ENCODE assay signal across 12 mouse cellular contexts in genomic region chr1:20906128-20906515, GRCm38 (mm10). TPM values are rescaled to one million over a fixed set of nuclear protein-coding genes. Genes with fewer than 3 reads are reported as not detected.
DNase-seq lines count a peak whose midpoint lies in the region; ATAC-seq and TF ChIP-seq lines count a peak whose summit lies in the region.
"Had no signal": no experiment of that assay in that cellular context is flagged by ENCODE, and none has a peak within 500 bp of the region (broad histone marks: within the 10 kb centered on the region; RNA-seq: fewer than 3 reads in every experiment).

No protein-coding gene starts in this region.

- no peaks in the 10 kb centered on the region for H3K9me3 ChIP-seq in forebrain, postnatal 0 days (ENCODE audit: low read length)
- no peaks in the 10 kb centered on the region for H3K9me3 ChIP-seq in neural tube, embryonic 13.5 days
- H3K9me3 ChIP-seq: embryonic facial prominence, embryonic 12.5 days had no signal

- no peaks in the 10 kb centered on the region for H3K27me3 ChIP-seq in forebrain, postnatal 0 days (ENCODE audit: insufficient read depth, low read length)
- H3K27me3 ChIP-seq in neural tube, embryonic 13.5 days, result no peaks in the 10 kb centered on the region
- H3K27me3 ChIP-seq: embryonic facial prominence, embryonic 12.5 days had no signal

- no peak for TF ChIP-seq CTCF in forebrain, postnatal 0 days (IDR thresholded peaks at IDR 0.05; ENCODE audit: low read depth)

- ATAC-seq in forebrain, postnatal 0 days, result peak; percentile 73
- peak; percentile 78 for ATAC-seq in neural tube, embryonic 13.5 days (ENCODE audit: low read depth)

- no peak overlapping the region for H3K4me2 ChIP-seq in forebrain, postnatal 0 days (ENCODE audit: low read depth)
- no peak overlapping the region for H3K4me2 ChIP-seq in neural tube, embryonic 13.5 days
- H3K4me2 ChIP-seq: embryonic facial prominence, embryonic 12.5 days had no signal

- H3K27ac ChIP-seq in forebrain, postnatal 0 days (ENCODE audit: low read depth, low read length), result peak overlapping the region; percentile 76
- peak overlapping the region; percentile 71 for H3K27ac ChIP-seq in neural tube, embryonic 13.5 days (replicated peaks)
- H3K27ac ChIP-seq: embryonic facial prominence, embryonic 12.5 days; macrophage had no signal

- DNase-seq in cerebellum, adult 8-10 months, result peak; percentile 52
- peak; percentile 67 for DNase-seq in forebrain, postnatal 0 days
- DNase-seq in layer of hippocampus, postnatal 14 days (ENCODE audit: low spot score in 2 of 2), result peak; percentile 78 to 93
- DNase-seq in adrenal gland, postnatal 4 days (ENCODE audit: low spot score in 2 of 2), result no peak
- DNase-seq in urinary bladder, postnatal 14 days (ENCODE audit: low spot score), result no peak
- no peak for DNase-seq in lung, adult 18-20 months
- DNase-seq in urinary bladder, adult 2 months (ENCODE audit: low spot score), result no peak
- DNase-seq: kidney, postnatal 36 days had no signal

- H3K36me3 ChIP-seq in forebrain, postnatal 0 days (ENCODE audit: insufficient read depth), result no peaks in the 10 kb centered on the region
- no peaks in the 10 kb centered on the region for H3K36me3 ChIP-seq in neural tube, embryonic 13.5 days
- H3K36me3 ChIP-seq: embryonic facial prominence, embryonic 12.5 days had no signal

- 49% methylated on average over 9 of the region's 9 CpGs for WGBS in forebrain, postnatal 0 days
- 63% methylated on average over 9 of the region's 9 CpGs for WGBS in neural tube, embryonic 13.5 days

- H3K9ac ChIP-seq in forebrain, postnatal 0 days, result no peak overlapping the region
- H3K9ac ChIP-seq in neural tube, embryonic 13.5 days, result no peak overlapping the region
- H3K9ac ChIP-seq: embryonic facial prominence, embryonic 12.5 days had no signal

- H3K4me3 ChIP-seq in forebrain, postnatal 0 days (ENCODE audit: low read depth, low read length), result no peak overlapping the region
- no peak overlapping the region for H3K4me3 ChIP-seq in neural tube, embryonic 13.5 days
- H3K4me3 ChIP-seq: embryonic facial prominence, embryonic 12.5 days had no signal

- H3K4me1 ChIP-seq in forebrain, postnatal 0 days (ENCODE audit: insufficient read depth), result no peaks in the 10 kb centered on the region
- peaks cover 15% of the 10 kb centered on the region for H3K4me1 ChIP-seq in neural tube, embryonic 13.5 days (replicated peaks)

RNA-seq across cellular contexts. Expression of gene Paqr8, which starts 15.7 kb away (rescaled TPM):
- 45.5 and 55.9 TPM in 2 replicates for total RNA-seq in forebrain, postnatal 0 days (2014; rRNA removed)
- polyA plus RNA-seq in forebrain, postnatal 0 days (2015; fragmentation: Nextera tagmentation; extraction: Ambion mirVana), result 14.9 and 25.8 TPM in 2 replicates
- total RNA-seq in layer of hippocampus, postnatal 14 days (2021), result 100 to 1,000 TPM; 153 to 156 TPM
- 18.1 and 18.5 TPM in 2 replicates for polyA plus RNA-seq in neural tube, embryonic 13.5 days (2015; fragmentation: Nextera tagmentation; extraction: Ambion mirVana)
- total RNA-seq in adrenal gland, postnatal 4 days (2021), result 10 to 100 TPM; 40.5 to 44.6 TPM
- polyA plus RNA-seq in urinary bladder, adult 2 months (2012; rRNA removed), result 9.5 and 10.4 TPM in 2 replicates

RNA-seq across cellular contexts. Expression of gene Efhc1, which starts 45.3 kb away (rescaled TPM):
- total RNA-seq in forebrain, postnatal 0 days (2014; rRNA removed), result 3.0 and 7.6 TPM in 2 replicates
- polyA plus RNA-seq in forebrain, postnatal 0 days (2015; fragmentation: Nextera tagmentation; extraction: Ambion mirVana), result 2.2 and 3.1 TPM in 2 replicates
- 1 to 10 TPM; 2.2 to 2.7 TPM for total RNA-seq in layer of hippocampus, postnatal 14 days (2021)
- 1.8 and 2.0 TPM in 2 replicates for polyA plus RNA-seq in neural tube, embryonic 13.5 days (2015; fragmentation: Nextera tagmentation; extraction: Ambion mirVana)
- 1 to 10 TPM; 3.0 to 3.4 TPM for total RNA-seq in adrenal gland, postnatal 4 days (2021)
- polyA plus RNA-seq in urinary bladder, adult 2 months (2012; rRNA removed), result 3.2 and 4.4 TPM in 2 replicates
- total RNA-seq: MEL had no signal

Comparison
In these comparisons a context has a peak if more than half of its experiments do, and no peak if none do; other contexts are left out.
1. DNase-seq: peak in cerebellum, adult 8-10 months (single experiment), forebrain, postnatal 0 days (single experiment) and layer of hippocampus, postnatal 14 days (2 of 2); none in adrenal gland, postnatal 4 days (0 of 2), urinary bladder, postnatal 14 days (single experiment), lung, adult 18-20 months (0 of 2) and urinary bladder, adult 2 months (single experiment).